Mouse (Mus musculus) hindbrain, embryonic 12.5 days (tissue): ENCODE measurements around the gene Esrrg. TPM values are rescaled to one million over a fixed set of nuclear protein-coding genes. Genes with fewer than 3 reads are reported as not detected.

Experiments used
- ATAC-seq: fragments of 200-750 bp; cut with Nextera tagmentation; 2 replicates; pipeline ENCODE4 v1.8.0; 2017; ENCODE audit warnings: moderate TSS enrichment; ENCODE audit not compliant: low FRiP score
- H3K27ac ChIP-seq: fragments of 300-500 bp; sonication (generic); 2 replicates; pipeline ENCODE4 v1.5.1; 2016; ENCODE audit warnings: mild to moderate bottlenecking
- H3K27me3 ChIP-seq: fragments of 300-500 bp; sonication (generic); 2 replicates; pipeline ENCODE4 v1.6.1; 2016; ENCODE audit warnings: mild to moderate bottlenecking
- H3K36me3 ChIP-seq: fragments of 300-500 bp; sonication (generic); 2 replicates; pipeline ENCODE4 v1.6.1; 2016; ENCODE audit warnings: mild to moderate bottlenecking
- H3K4me1 ChIP-seq: fragments of 300-500 bp; sonication (generic); 2 replicates; pipeline ENCODE4 v1.6.1; 2016
- H3K4me2 ChIP-seq: fragments of 300-500 bp; sonication (generic); replicated peaks from 2 replicates; pipeline ENCODE4 v1.6.1; 2016; ENCODE audit warnings: mild to moderate bottlenecking
- H3K4me3 ChIP-seq: fragments of 300-500 bp; sonication (generic); 2 replicates; pipeline ENCODE4 v1.5.1; 2016; ENCODE audit warnings: mild to moderate bottlenecking
- H3K9ac ChIP-seq: fragments of 300-500 bp; sonication (generic); 2 replicates; pipeline ENCODE4 v1.6.1; 2016; ENCODE audit warnings: mild to moderate bottlenecking, moderate library complexity
- H3K9me3 ChIP-seq: fragments of 300-500 bp; sonication (generic); replicated peaks from 2 replicates; pipeline ENCODE4 v1.6.1; 2016; ENCODE audit warnings: mild to moderate bottlenecking
- WGBS: fragments of 180-500 bp; shearing (Covaris S2); methylation state at CpG from one replicate; pipeline ENCODE4 v1.1.7; 2016; 5-methylcytosine and 5-hydroxymethylcytosine counted together
- polyA plus RNA-seq: library from polyadenylated mRNA; unstranded; fragments of >200 nt; fragmentation: Nextera tagmentation; extraction: Ambion mirVana; gene quantifications from 2 replicates; pipeline ENCODE4 v1.2.1, GENCODE M21; 2016

Gene Esrrg
- polyA plus RNA-seq, 1 experiment from 2014 or later = 19.3 TPM

- WGBS = 64% methylated on average over 9 of the region's 9 CpGs
- Histone ChIP-seq H3K4me1 (no peaks in the 10 kb centered on the region), H3K4me2 (no peak overlapping the region), H3K27me3 (no peaks in the 10 kb centered on the region), H3K27ac (no peak overlapping the region), H3K36me3 (no peaks in the 10 kb centered on the region), H3K9ac (no peak overlapping the region), H3K4me3 (no peak overlapping the region), H3K9me3 (0 out of 2 replicates have a peak, but pooled peaks cover 3% of the 10 kb centered on the region)
- no peak for ATAC-seq
Observed at GRCm38 (mm10) chr1:187825421-187826097, 217.0 kb downstream of the Esrrg start.

- no peak overlapping the region for H3K4me3 ChIP-seq
- ATAC-seq = no peak
- H3K4me1 ChIP-seq = no peaks in the 10 kb centered on the region
- H3K4me2 ChIP-seq = no peak overlapping the region
- H3K27me3 ChIP-seq = no peaks in the 10 kb centered on the region
- H3K27ac ChIP-seq = no peak overlapping the region
- 0 out of 2 replicates have a peak, but pooled peaks cover 3% of the 10 kb centered on the region for H3K9me3 ChIP-seq
- no peaks in the 10 kb centered on the region for H3K36me3 ChIP-seq
- no peak overlapping the region for H3K9ac ChIP-seq
- WGBS = 95% methylated on average over 1 of the region's 1 CpGs
Observed at GRCm38 (mm10) chr1:187826140-187826539, 217.5 kb downstream of the Esrrg start.

- H3K9ac ChIP-seq = no peak overlapping the region
- H3K36me3 ChIP-seq = no peaks in the 10 kb centered on the region
- no peak overlapping the region for H3K27ac ChIP-seq
- H3K4me1 ChIP-seq = no peaks in the 10 kb centered on the region
- no peak for ATAC-seq
- no peak overlapping the region for H3K4me3 ChIP-seq
- H3K4me2 ChIP-seq = no peak overlapping the region
- H3K9me3 ChIP-seq = 0 out of 2 replicates have a peak, but pooled peaks cover 3% of the 10 kb centered on the region
- WGBS = 87% methylated on average over 5 of the region's 5 CpGs
- H3K27me3 ChIP-seq = no peaks in the 10 kb centered on the region
Observed at GRCm38 (mm10) chr1:187826869-187827268, 218.3 kb downstream of the Esrrg start.

GRCm38 (mm10) chr1:187830937-187831336 lies 222.3 kb downstream of the Esrrg start:
- no peaks in the 10 kb centered on the region for H3K27me3 ChIP-seq
- no peak overlapping the region for H3K9ac ChIP-seq
- H3K9me3 ChIP-seq = no peaks in the 10 kb centered on the region
- H3K36me3 ChIP-seq = no peaks in the 10 kb centered on the region
- H3K4me3 ChIP-seq = no peak overlapping the region
- H3K4me2 ChIP-seq = no peak overlapping the region
- H3K27ac ChIP-seq = no peak overlapping the region
- no peaks in the 10 kb centered on the region for H3K4me1 ChIP-seq
- 83% methylated on average over 7 of the region's 7 CpGs for WGBS
- ATAC-seq = no peak

GRCm38 (mm10) chr1:187832851-187833250 lies 224.3 kb downstream of the Esrrg start:
- WGBS = 56% methylated on average over 3 of the region's 3 CpGs
- H3K9ac ChIP-seq = no peak overlapping the region
- no peak overlapping the region for H3K4me3 ChIP-seq
- H3K4me1 ChIP-seq = no peaks in the 10 kb centered on the region
- H3K4me2 ChIP-seq = no peak overlapping the region
- no peaks in the 10 kb centered on the region for H3K27me3 ChIP-seq
- no peak for ATAC-seq
- no peak overlapping the region for H3K27ac ChIP-seq
- no peaks in the 10 kb centered on the region for H3K9me3 ChIP-seq
- H3K36me3 ChIP-seq = no peaks in the 10 kb centered on the region

- Histone ChIP-seq H3K4me3 (no peak overlapping the region), H3K36me3 (no peaks in the 10 kb centered on the region), H3K27me3 (no peaks in the 10 kb centered on the region), H3K27ac (no peak overlapping the region), H3K9me3 (no peaks in the 10 kb centered on the region), H3K4me2 (no peak overlapping the region), H3K4me1 (no peaks in the 10 kb centered on the region), H3K9ac (no peak overlapping the region)
- 94% methylated on average over 3 of the region's 3 CpGs for WGBS
- no peak for ATAC-seq
Observed at GRCm38 (mm10) chr1:187834576-187834975, 226.0 kb downstream of the Esrrg start.

- no peak overlapping the region for H3K9ac ChIP-seq
- no peak overlapping the region for H3K4me2 ChIP-seq
- ATAC-seq = no peak
- H3K4me1 ChIP-seq = no peaks in the 10 kb centered on the region
- no peaks in the 10 kb centered on the region for H3K27me3 ChIP-seq
- H3K36me3 ChIP-seq = no peaks in the 10 kb centered on the region
- no peak overlapping the region for H3K4me3 ChIP-seq
- 54% methylated on average over 6 of the region's 6 CpGs for WGBS
- no peaks in the 10 kb centered on the region for H3K9me3 ChIP-seq
- no peak overlapping the region for H3K27ac ChIP-seq
Observed at GRCm38 (mm10) chr1:187836384-187836783, 227.8 kb downstream of the Esrrg start.

GRCm38 (mm10) chr1:187836876-187837275 lies 228.3 kb downstream of the Esrrg start:
- Histone ChIP-seq H3K9me3 (no peaks in the 10 kb centered on the region), H3K4me2 (no peak overlapping the region), H3K4me3 (no peak overlapping the region), H3K4me1 (no peaks in the 10 kb centered on the region), H3K27ac (no peak overlapping the region), H3K9ac (no peak overlapping the region), H3K36me3 (no peaks in the 10 kb centered on the region), H3K27me3 (no peaks in the 10 kb centered on the region)
- no peak for ATAC-seq
- 45% methylated on average over 7 of the region's 7 CpGs for WGBS

- WGBS = 87% methylated on average over 8 of the region's 8 CpGs
- no peaks in the 10 kb centered on the region for H3K4me1 ChIP-seq
- no peak for ATAC-seq
- no peak overlapping the region for H3K4me2 ChIP-seq
- no peaks in the 10 kb centered on the region for H3K9me3 ChIP-seq
- H3K4me3 ChIP-seq = no peak overlapping the region
- no peaks in the 10 kb centered on the region for H3K27me3 ChIP-seq
- no peak overlapping the region for H3K27ac ChIP-seq
- no peak overlapping the region for H3K9ac ChIP-seq
- no peaks in the 10 kb centered on the region for H3K36me3 ChIP-seq
Observed at GRCm38 (mm10) chr1:187841629-187842028, 233.0 kb downstream of the Esrrg start.

- H3K4me1 ChIP-seq = no peaks in the 10 kb centered on the region
- no peak for ATAC-seq
- no peaks in the 10 kb centered on the region for H3K9me3 ChIP-seq
- H3K9ac ChIP-seq = no peak overlapping the region
- no peaks in the 10 kb centered on the region for H3K27me3 ChIP-seq
- no peaks in the 10 kb centered on the region for H3K36me3 ChIP-seq
- no peak overlapping the region for H3K27ac ChIP-seq
- no peak overlapping the region for H3K4me3 ChIP-seq
- WGBS = 85% methylated on average over 5 of the region's 5 CpGs
- no peak overlapping the region for H3K4me2 ChIP-seq
Observed at GRCm38 (mm10) chr1:187842702-187843101, 234.1 kb downstream of the Esrrg start.

- no peak for ATAC-seq
- no peaks in the 10 kb centered on the region for H3K27me3 ChIP-seq
Observed at GRCm38 (mm10) chr1:187854148-187854547, 245.6 kb downstream of the Esrrg start.

GRCm38 (mm10) chr1:187862339-187862738 lies 253.7 kb downstream of the Esrrg start:
- Histone ChIP-seq H3K9me3 (no peaks in the 10 kb centered on the region), H3K4me2 (no peak overlapping the region), H3K9ac (no peak overlapping the region), H3K27me3 (no peaks in the 10 kb centered on the region), H3K4me3 (no peak overlapping the region), H3K27ac (no peak overlapping the region), H3K4me1 (peaks cover 17% of the 10 kb centered on the region), H3K36me3 (no peaks in the 10 kb centered on the region)
- no peak for ATAC-seq
- 27% methylated on average over 5 of the region's 5 CpGs for WGBS

More at GRCm38 (mm10) chr1:187854148-187854547, 245.6 kb downstream of the Esrrg start:
- H3K9ac ChIP-seq = no peak overlapping the region
- no peaks in the 10 kb centered on the region for H3K9me3 ChIP-seq
- H3K4me1 ChIP-seq = no peaks in the 10 kb centered on the region
- WGBS = 76% methylated on average over 8 of the region's 8 CpGs
- no peak overlapping the region for H3K4me2 ChIP-seq
- no peak overlapping the region for H3K27ac ChIP-seq
- no peak overlapping the region for H3K4me3 ChIP-seq
- H3K36me3 ChIP-seq = no peaks in the 10 kb centered on the region

GRCm38 (mm10) chr1:187868427-187868826 lies 259.8 kb downstream of the Esrrg start:
- Histone ChIP-seq H3K27ac (no peak overlapping the region), H3K9ac (no peak overlapping the region), H3K4me2 (no peak overlapping the region), H3K27me3 (no peaks in the 10 kb centered on the region), H3K4me1 (0 out of 2 replicates have a peak, but pooled peaks cover under 1% of the 10 kb centered on the region), H3K4me3 (no peak overlapping the region), H3K36me3 (no peaks in the 10 kb centered on the region), H3K9me3 (no peaks in the 10 kb centered on the region)
- no peak for ATAC-seq
- WGBS = 79% methylated on average over 7 of the region's 7 CpGs
